Mouse (Mus musculus): ENCODE results near the gene Pard6b. TPM values are rescaled to one million over a fixed set of nuclear protein-coding genes. Genes with fewer than 3 reads are reported as not detected.
"Not testable (repeated sequence)": the region's sequence is repeated elsewhere in the genome, so short reads cannot be mapped to it uniquely, and the experiment has no call there.

The Pard6b gene
- polyA plus RNA-seq, 1 experiment from 2014 or later, result 7.4 TPM

- peaks cover 11% of the 10 kb centered on the region for H3K4me1 ChIP-seq
- not testable (repeated sequence) for H3K9me3 ChIP-seq; H3K36me3 ChIP-seq (replicated peaks); DNase-seq (ENCODE audit: low spot score); H3K27ac ChIP-seq (replicated peaks); H3K4me3 ChIP-seq; H3K27me3 ChIP-seq (replicated peaks; ENCODE audit: low read depth, poor library complexity, severe bottlenecking)
- 88% methylated on average over 6 of the region's 6 CpGs for WGBS
Measured at GRCm38 (mm10) chr2:168107901-168108300, 27.1 kb downstream of the Pard6b start.

- DNase-seq (ENCODE audit: low spot score), result peak; percentile 82
- no peak overlapping the region for H3K4me3 ChIP-seq
Measured at GRCm38 (mm10) chr2:168111902-168112301, 31.1 kb downstream of the Pard6b start.

DNA sequence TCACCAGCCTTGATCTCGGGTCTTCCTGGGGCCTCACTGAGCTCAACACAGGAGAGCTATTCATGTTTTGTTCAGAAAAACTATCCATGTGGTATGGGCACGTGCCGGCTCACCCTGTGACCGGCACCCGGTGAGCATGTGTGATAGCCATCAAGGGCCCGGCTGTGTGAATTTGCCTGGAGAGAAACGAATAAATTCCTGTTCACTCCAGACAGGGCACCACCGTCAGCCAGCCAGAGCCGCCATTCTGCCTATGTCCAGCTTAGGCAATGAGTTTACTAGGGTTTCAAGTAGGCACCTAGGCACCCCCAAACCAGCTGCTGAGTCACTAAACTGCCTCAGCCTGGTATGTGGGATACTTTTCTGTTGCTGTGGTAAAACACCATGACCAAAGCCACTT lies 32.5 kb downstream of the Pard6b start:
- Histone ChIP-seq H3K27me3 (replicated peaks; ENCODE audit: low read depth, poor library complexity, severe bottlenecking) (peaks cover 27% of the 10 kb centered on the region), H3K27ac (replicated peaks) (0 out of 2 replicates have a peak overlapping the region, but pooled peaks have one; percentile 40), H3K9me3 (no peaks in the 10 kb centered on the region), H3K36me3 (replicated peaks) (no peaks in the 10 kb centered on the region), H3K4me3 (no peak overlapping the region), H3K4me1 (peaks cover 41% of the 10 kb centered on the region)
- 89% methylated on average over 9 of the region's 9 CpGs for WGBS
- no peak for DNase-seq (ENCODE audit: low spot score)

More at GRCm38 (mm10) chr2:168111902-168112301, 31.1 kb downstream of the Pard6b start:
- peaks cover 13% of the 10 kb centered on the region for H3K27me3 ChIP-seq (replicated peaks; ENCODE audit: low read depth, poor library complexity, severe bottlenecking)
- peaks cover 32% of the 10 kb centered on the region for H3K4me1 ChIP-seq
- 14% methylated on average over 7 of the region's 7 CpGs for WGBS
- H3K27ac ChIP-seq (replicated peaks), result peak overlapping the region; percentile 36; the same call in 1 of the 2 replicates
- H3K36me3 ChIP-seq (replicated peaks), result no peaks in the 10 kb centered on the region
- H3K9me3 ChIP-seq, result no peaks in the 10 kb centered on the region

DNA sequence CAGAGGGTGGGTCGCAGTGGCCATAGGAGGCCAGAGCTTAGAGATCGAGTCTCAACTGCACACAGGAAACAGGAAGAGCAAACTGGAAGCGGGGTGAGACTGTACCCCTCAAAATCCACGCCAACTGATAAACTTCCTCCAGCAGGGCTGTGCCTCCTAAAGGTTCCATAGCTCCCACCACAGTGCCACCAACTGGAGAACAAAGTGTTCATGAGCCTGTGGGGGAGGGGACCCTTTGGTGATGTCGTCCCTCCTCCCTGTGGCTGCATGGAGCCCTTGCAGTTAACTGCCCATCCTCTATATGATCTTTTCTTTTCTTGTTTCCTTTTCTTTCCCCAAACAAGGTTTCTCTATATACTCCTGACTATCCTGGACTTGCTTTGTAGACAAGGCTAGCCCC lies 32.9 kb downstream of the Pard6b start:
- DNase-seq (ENCODE audit: low spot score), result no peak
- Histone ChIP-seq H3K27ac (replicated peaks) (no peak overlapping the region; the same call in 1 of the 2 replicates), H3K4me1 (peaks cover 41% of the 10 kb centered on the region), H3K4me3 (no peak overlapping the region), H3K36me3 (replicated peaks) (no peaks in the 10 kb centered on the region), H3K9me3 (no peaks in the 10 kb centered on the region), H3K27me3 (replicated peaks; ENCODE audit: low read depth, poor library complexity, severe bottlenecking) (peaks cover 31% of the 10 kb centered on the region)
- WGBS, result 84% methylated on average over 5 of the region's 5 CpGs

GRCm38 (mm10) chr2:168114699-168115350 lies 34.0 kb downstream of the Pard6b start:
- H3K4me1 ChIP-seq, result peaks cover 41% of the 10 kb centered on the region
- no peaks in the 10 kb centered on the region for H3K9me3 ChIP-seq
- peaks cover 31% of the 10 kb centered on the region for H3K27me3 ChIP-seq (replicated peaks; ENCODE audit: low read depth, poor library complexity, severe bottlenecking)
- H3K27ac ChIP-seq (replicated peaks), result peak overlapping the region; percentile 92
- peak; percentile 95 for DNase-seq (ENCODE audit: low spot score)
- peak overlapping the region; percentile 16; the same call in 1 of the 2 replicates for H3K4me3 ChIP-seq
- no peaks in the 10 kb centered on the region for H3K36me3 ChIP-seq (replicated peaks)
- WGBS, result 17% methylated on average over 17 of the region's 17 CpGs

DNA sequence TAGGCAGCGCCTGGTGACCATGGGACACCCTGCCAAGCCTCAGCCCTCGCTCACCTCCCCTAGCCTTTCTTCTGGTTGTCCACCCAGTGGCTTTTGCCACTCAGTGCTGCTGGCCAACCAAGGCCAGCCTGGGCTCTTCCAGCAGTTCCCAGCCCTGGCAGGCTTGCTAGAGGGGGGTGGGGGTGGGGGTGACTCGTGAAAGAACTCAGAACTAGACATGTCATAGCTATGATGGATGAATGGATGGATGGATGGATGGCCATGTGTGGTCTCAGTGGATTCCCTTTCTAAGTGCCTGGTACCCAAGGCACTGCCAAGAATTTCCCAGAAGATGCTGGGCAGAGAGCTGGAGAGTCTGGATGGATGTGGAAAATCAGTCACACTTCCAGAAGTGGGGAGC lies 35.0 kb downstream of the Pard6b start:
- H3K4me1 ChIP-seq, result peaks cover 41% of the 10 kb centered on the region
- no peak for DNase-seq (ENCODE audit: low spot score)
- no peaks in the 10 kb centered on the region for H3K9me3 ChIP-seq
- no peak overlapping the region for H3K4me3 ChIP-seq
- H3K27me3 ChIP-seq (replicated peaks; ENCODE audit: low read depth, poor library complexity, severe bottlenecking), result peaks cover 31% of the 10 kb centered on the region
- peak overlapping the region; percentile 92 for H3K27ac ChIP-seq (replicated peaks)
- 86% methylated on average over 3 of the region's 3 CpGs for WGBS
- H3K36me3 ChIP-seq (replicated peaks), result no peaks in the 10 kb centered on the region

- under 1% methylated on average over 37 of the region's 37 CpGs for WGBS
- peak overlapping the region; percentile 82 for H3K27ac ChIP-seq (replicated peaks)
- peak; percentile 87 for DNase-seq (ENCODE audit: low spot score)
- H3K9me3 ChIP-seq, result no peaks in the 10 kb centered on the region
- H3K36me3 ChIP-seq (replicated peaks), result no peaks in the 10 kb centered on the region
- peak overlapping the region; percentile 61 for H3K4me3 ChIP-seq
- H3K27me3 ChIP-seq (replicated peaks; ENCODE audit: low read depth, poor library complexity, severe bottlenecking), result peaks cover 31% of the 10 kb centered on the region
- peaks cover 38% of the 10 kb centered on the region for H3K4me1 ChIP-seq
Measured at GRCm38 (mm10) chr2:168117147-168117546, 36.3 kb downstream of the Pard6b start.

DNA sequence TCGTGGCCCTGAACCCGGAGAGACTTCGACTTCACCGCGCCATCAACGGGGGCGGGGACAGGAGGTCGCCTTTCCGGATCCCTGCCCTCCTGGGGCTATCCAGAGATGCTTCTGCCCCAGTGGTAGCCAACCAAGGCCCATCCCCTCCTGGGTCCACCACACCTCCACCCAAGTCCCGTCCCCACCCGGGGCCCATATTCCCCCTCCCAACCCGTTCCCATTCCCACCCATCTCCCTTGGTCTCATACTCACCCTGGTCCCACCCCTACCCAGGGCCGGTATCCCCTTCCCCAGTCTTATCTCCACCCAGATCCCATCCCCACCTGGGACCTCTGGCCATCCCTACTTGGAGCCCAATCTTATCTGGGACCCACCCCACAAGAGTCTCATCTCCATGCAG lies 36.7 kb downstream of the Pard6b start:
- H3K27me3 ChIP-seq (replicated peaks; ENCODE audit: low read depth, poor library complexity, severe bottlenecking), result peaks cover 31% of the 10 kb centered on the region
- peaks cover 37% of the 10 kb centered on the region for H3K4me1 ChIP-seq
- H3K9me3 ChIP-seq, result no peaks in the 10 kb centered on the region
- WGBS, result 4% methylated on average over 13 of the region's 13 CpGs
- peak overlapping the region; percentile 61 for H3K4me3 ChIP-seq
- H3K27ac ChIP-seq (replicated peaks), result peak overlapping the region; percentile 82
- no peak for DNase-seq (ENCODE audit: low spot score)
- H3K36me3 ChIP-seq (replicated peaks), result no peaks in the 10 kb centered on the region

DNA sequence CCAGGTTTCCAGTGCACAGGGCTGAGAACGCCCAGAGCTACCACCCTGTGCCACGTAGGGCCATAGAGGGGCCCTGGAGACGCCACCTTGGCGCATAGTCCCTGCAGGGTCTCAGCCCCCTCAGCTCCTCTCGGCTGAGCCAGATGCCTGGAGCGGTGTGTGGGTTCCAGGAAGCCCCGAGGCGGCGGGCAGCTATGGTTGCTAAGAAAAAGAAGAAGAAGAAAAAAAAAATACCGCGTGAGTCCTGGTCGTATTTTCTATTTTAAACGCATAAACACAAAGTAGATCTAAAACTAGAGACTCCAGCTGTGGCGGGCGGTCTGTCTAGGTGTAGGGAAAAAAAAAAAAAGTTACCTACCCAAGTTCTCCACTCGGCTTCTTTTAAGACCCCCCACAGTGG lies 37.2 kb downstream of the Pard6b start:
- Histone ChIP-seq H3K36me3 (replicated peaks) (no peaks in the 10 kb centered on the region), H3K4me1 (peaks cover 37% of the 10 kb centered on the region), H3K27me3 (replicated peaks; ENCODE audit: low read depth, poor library complexity, severe bottlenecking) (peaks cover 31% of the 10 kb centered on the region), H3K4me3 (peak overlapping the region; percentile 61), H3K27ac (replicated peaks) (peak overlapping the region; percentile 82; the same call in 1 of the 2 replicates), H3K9me3 (no peaks in the 10 kb centered on the region)
- DNase-seq (ENCODE audit: low spot score), result no peak
- 47% methylated on average over 16 of the region's 16 CpGs for WGBS

DNA sequence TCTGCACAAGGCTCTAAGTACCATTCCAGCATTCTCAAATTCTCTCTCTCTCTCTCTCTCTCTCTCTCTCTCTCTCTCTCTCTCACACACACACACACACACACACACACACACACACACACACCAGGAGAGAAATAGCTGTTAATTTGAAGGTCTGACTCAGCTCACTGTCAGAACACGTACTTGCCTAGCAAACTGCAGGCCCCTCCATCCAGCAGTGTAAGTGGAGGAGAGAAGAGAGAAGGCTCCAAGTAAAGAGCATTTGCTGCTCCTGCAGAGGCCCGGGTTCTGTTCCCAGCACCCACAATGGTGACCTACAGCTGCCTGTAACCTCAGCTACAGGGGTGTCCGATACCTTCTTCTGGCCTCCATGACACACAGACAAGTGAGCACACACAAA lies 37.7 kb downstream of the Pard6b start:
- H3K9me3 ChIP-seq, result no peaks in the 10 kb centered on the region
- no peak overlapping the region for H3K27ac ChIP-seq (replicated peaks)
- H3K36me3 ChIP-seq (replicated peaks), result no peaks in the 10 kb centered on the region
- H3K4me3 ChIP-seq, result no peak overlapping the region
- H3K4me1 ChIP-seq, result peaks cover 33% of the 10 kb centered on the region
- no peak for DNase-seq (ENCODE audit: low spot score)
- WGBS, result 82% methylated on average over 3 of the region's 3 CpGs
- peaks cover 31% of the 10 kb centered on the region for H3K27me3 ChIP-seq (replicated peaks; ENCODE audit: low read depth, poor library complexity, severe bottlenecking)

GRCm38 (mm10) chr2:168119123-168119522 lies 38.3 kb downstream of the Pard6b start:
- H3K36me3 ChIP-seq (replicated peaks), result no peaks in the 10 kb centered on the region
- WGBS, result 85% methylated on average over 12 of the region's 12 CpGs
- no peak overlapping the region for H3K4me3 ChIP-seq
- H3K4me1 ChIP-seq, result peaks cover 31% of the 10 kb centered on the region
- no peak overlapping the region for H3K27ac ChIP-seq (replicated peaks)
- peaks cover 31% of the 10 kb centered on the region for H3K27me3 ChIP-seq (replicated peaks; ENCODE audit: low read depth, poor library complexity, severe bottlenecking)
- DNase-seq (ENCODE audit: low spot score), result no peak
- H3K9me3 ChIP-seq, result no peaks in the 10 kb centered on the region

GRCm38 (mm10) chr2:168120906-168121305 lies 40.1 kb downstream of the Pard6b start:
- H3K4me3 ChIP-seq, result no peak overlapping the region
- peaks cover 31% of the 10 kb centered on the region for H3K4me1 ChIP-seq
- H3K36me3 ChIP-seq (replicated peaks), result no peaks in the 10 kb centered on the region
- H3K9me3 ChIP-seq, result no peaks in the 10 kb centered on the region
- 87% methylated on average over 4 of the region's 4 CpGs for WGBS
- DNase-seq (ENCODE audit: low spot score), result no peak
- no peak overlapping the region for H3K27ac ChIP-seq (replicated peaks)
- peaks cover 28% of the 10 kb centered on the region for H3K27me3 ChIP-seq (replicated peaks; ENCODE audit: low read depth, poor library complexity, severe bottlenecking)

DNA sequence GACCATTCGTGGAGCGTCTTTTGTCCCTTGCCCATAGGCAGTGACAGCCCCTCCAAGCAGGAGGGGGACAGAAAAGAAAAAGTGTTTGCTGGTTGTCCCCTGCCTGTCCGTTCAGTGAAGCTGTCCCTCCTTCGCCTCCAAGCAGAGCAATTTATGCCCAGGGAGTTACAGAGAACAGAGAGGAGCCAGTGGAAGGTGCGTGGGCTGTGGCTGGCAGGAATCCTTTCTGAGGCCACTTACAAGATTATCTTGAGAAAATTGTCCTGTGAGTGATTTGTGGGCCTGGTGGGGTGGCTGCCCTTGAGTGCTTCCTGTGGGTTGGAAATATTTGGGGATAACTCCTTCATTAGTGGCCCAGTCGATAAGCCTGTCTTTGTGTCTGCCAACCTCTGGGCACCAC lies 42.8 kb downstream of the Pard6b start:
- no peak overlapping the region for H3K27ac ChIP-seq (replicated peaks)
- no peaks in the 10 kb centered on the region for H3K36me3 ChIP-seq (replicated peaks)
- WGBS, result 88% methylated on average over 6 of the region's 6 CpGs
- H3K9me3 ChIP-seq, result no peaks in the 10 kb centered on the region
- no peak overlapping the region for H3K4me3 ChIP-seq
- peaks cover under 1% of the 10 kb centered on the region; the same call in 1 of the 2 replicates for H3K27me3 ChIP-seq (replicated peaks; ENCODE audit: low read depth, poor library complexity, severe bottlenecking)
- peaks cover 26% of the 10 kb centered on the region for H3K4me1 ChIP-seq
- DNase-seq (ENCODE audit: low spot score), result no peak
